Mouse (Mus musculus) retina, embryonic 14.5 days (tissue): ENCODE results near the gene Asic5.

Experiments used
- DNase-seq: peaks from one replicate; pipeline ENCODE4 v3.0.0-alpha.2; 2015; ENCODE audit warnings: low spot score

Asic5 gene

GRCm38 (mm10) chr3:81981990-81982389 is at the start of gene Asic5:
Asic5 (plus strand) TSS chr3:81982290.
- no peak for DNase-seq

DNA sequence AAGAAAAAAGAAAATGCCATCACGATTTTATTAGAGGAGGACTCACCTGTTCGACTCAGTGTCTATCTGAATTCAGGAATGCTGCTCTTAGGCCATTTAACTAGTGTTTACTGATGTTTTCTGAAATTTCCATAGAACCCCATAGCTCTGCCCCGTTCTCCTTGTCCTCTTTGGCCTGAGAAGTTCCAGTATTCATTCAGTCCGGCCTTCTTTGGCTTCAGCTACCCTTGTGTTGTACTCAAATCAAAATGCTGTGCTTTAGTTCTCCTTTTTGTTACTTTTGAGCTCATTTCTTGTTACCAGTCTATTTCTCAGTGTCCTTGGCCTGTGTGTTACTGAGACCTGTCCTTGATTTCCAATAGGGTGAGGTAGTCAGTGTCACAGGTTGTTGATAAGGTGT is 48.7 kb upstream of the Asic5 start:
- DNase-seq = no peak

DNA sequence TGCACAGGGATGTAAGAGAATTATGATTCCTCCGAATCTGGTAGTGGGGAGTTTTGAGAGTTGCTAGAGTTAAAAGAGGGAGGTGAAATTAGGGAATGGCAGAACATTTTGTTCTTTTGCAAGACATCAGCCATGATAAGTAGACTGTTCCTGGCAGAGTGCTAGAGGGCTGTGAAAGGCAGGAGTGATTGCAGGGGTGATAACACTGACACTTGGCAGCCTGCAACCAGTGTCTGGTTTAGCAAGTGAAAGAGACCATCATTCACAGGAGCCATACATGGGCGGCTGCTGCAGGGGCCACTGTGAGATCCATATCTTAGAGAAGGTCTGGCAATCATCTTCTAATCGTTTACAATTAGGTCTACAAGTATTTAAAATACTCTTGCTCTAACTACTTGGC is 43.2 kb upstream of the Asic5 start:
- no peak for DNase-seq

GRCm38 (mm10) chr3:81942341-81942740 is 39.7 kb upstream of the Asic5 start:
- no peak for DNase-seq

- DNase-seq = no peak
Measured at GRCm38 (mm10) chr3:81943097-81943496, 39.0 kb upstream of the Asic5 start.

- no peak for DNase-seq
Measured at GRCm38 (mm10) chr3:81944851-81945393, 37.2 kb upstream of the Asic5 start.

- no peak for DNase-seq
Measured at GRCm38 (mm10) chr3:81949048-81949447, 33.0 kb upstream of the Asic5 start.

GRCm38 (mm10) chr3:81951785-81952184 is 30.3 kb upstream of the Asic5 start:
- no peak for DNase-seq

GRCm38 (mm10) chr3:81957484-81957883 is 24.6 kb upstream of the Asic5 start:
- no peak for DNase-seq

GRCm38 (mm10) chr3:81961336-81961735 is 20.8 kb upstream of the Asic5 start:
- no peak for DNase-seq

GRCm38 (mm10) chr3:81963768-81964167 is 18.3 kb upstream of the Asic5 start:
- DNase-seq = no peak

DNA sequence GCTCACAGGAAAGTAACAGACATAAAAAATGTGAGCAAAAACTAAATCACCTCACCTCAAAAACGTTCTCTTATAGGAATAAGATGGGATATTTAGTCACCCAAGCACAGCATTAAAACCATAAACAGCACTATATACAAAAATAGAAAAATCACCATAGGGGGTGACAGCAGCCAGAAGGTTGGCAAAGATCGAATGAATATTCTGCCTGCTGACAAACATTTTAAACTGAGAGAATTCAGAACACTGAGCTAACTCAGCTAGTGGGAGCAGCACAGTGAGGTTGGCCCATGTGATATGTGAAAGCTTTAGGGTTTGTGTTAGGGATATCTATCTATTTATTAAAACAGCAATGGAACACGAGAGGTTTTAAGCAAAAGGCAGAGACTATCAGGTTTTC is 17.5 kb upstream of the Asic5 start:
- no peak for DNase-seq

- DNase-seq = no peak
Measured at GRCm38 (mm10) chr3:81975607-81976006, 6.5 kb upstream of the Asic5 start.

GRCm38 (mm10) chr3:81976102-81976501 is 6.0 kb upstream of the Asic5 start, which contains the start of gene Tdo2:
Tdo2 (minus strand) TSS chr3:81976202.
- no peak for DNase-seq

DNA sequence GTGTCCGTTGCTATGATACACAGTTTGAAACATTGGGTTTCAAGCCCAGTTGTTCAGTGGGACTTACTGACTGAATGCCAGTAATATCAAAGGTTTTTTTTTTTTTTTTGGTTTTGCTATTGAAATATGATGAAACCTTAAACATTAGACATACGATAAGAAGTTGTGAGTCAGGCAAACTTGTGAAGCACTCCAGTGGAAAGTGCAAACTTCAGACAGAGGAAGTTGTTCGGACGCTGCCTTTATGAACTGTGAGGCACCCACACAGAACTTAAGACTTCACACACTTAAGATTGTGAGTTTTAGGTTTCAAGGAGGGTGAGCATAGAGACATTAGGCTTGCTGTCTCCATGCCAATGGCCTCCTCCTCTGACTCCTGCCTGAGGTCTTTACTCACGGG is 514 bp upstream of the Asic5 start:
- no peak for DNase-seq

- no peak for DNase-seq
Measured at GRCm38 (mm10) chr3:81983120-81983895, 1.2 kb downstream of the Asic5 start.

DNA sequence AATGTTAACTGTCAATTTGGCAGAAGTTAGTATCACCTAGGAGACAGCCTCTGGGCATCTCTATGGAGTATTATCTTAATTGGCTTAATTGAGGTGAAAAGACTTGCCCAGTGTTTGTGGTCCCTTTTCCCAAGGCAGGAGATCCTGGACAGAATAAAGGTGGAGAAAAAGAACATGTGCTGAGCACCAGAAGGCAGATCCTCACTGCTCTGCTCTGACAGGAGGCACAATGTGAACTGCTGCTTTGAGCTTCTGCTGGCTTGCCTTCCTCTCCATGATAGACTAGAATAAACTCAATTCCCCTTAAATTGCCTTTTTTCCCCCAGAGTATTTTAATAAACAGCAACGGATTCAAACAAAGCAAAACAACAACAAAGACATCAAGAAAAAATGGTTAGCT is 3.0 kb downstream of the Asic5 start:
- DNase-seq = no peak

DNA sequence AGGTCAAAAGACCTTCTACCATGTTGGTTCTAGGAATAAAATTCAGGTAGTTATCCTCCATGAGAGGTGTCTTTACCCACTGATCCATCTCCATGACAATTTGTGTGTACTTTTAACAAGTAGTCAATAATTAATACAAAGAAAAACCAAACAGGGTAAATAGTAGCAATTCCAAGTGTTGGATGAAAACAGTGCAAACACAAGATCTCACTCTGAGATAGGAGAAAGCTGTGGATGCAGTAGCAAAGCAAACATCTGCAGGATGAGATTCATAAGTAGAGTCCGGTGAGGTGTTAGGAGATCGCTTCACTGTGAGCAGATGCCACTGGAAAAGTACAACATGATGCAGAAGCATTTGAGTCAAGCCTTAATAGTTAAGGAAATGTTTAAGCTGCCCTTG is 4.0 kb downstream of the Asic5 start:
- DNase-seq = no peak

- DNase-seq = no peak
Measured at GRCm38 (mm10) chr3:81987628-81988027, 5.5 kb downstream of the Asic5 start.

DNA sequence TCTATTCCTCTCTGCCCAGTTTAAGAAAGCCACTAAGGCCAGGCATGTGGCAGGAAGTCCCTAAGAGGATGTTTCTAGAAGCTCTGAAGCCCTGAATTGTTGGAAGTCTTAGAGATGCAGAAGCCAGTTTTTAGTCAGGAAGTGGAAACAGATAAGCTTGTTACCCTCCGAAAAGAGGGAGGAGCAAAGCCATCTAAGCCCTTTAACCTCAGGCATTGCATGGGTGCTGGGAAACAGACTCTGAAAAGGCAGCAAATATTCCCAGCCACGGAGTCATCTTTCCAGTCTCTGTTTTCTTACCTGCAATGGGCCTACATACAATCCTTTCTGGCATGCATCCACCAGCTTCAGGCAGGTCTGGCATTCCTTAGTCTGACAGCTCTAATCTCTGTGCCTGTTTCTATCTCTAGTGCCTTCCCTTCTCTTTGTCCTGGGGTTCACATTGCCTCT is 7.6 kb downstream of the Asic5 start:
- DNase-seq = no peak

DNA sequence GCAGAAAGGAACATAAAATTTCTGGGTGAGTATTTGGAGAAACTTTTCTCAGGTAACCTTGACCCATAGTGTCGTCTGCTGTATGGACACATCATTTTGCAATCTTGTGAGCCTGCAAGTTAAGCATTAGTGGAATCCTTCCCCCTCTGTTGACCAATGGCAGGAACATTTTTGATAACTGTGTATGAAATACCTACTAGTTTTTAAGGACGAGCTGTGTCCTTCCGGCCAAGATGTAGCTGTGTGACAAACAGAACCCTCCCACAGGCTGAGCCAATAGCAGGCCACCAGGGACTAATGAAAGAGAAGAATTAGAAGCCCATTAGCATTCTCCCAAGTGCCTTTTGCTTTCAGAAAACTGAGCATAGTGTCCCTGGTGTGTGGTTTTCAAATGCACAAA is 8.4 kb downstream of the Asic5 start:
- DNase-seq = no peak

DNA sequence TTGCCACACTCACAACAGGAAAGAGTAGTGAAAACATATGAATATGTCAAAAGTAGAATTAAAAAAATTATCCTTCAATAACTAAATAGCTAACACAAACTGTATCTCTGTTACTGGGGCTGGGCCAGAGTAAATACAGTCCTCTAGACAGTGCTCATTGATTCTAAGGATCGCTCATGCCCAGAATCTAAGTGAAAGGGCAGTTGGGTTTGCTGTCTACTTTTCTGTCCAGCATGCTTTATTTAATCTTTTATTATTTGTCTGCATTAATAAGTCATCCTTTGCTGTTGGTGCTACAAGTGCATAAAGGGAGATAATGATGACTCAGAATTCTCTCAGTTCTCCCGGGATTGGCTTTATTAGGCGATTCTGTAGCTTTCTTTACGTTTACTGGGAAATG is 13.3 kb downstream of the Asic5 start:
- no peak for DNase-seq

DNA sequence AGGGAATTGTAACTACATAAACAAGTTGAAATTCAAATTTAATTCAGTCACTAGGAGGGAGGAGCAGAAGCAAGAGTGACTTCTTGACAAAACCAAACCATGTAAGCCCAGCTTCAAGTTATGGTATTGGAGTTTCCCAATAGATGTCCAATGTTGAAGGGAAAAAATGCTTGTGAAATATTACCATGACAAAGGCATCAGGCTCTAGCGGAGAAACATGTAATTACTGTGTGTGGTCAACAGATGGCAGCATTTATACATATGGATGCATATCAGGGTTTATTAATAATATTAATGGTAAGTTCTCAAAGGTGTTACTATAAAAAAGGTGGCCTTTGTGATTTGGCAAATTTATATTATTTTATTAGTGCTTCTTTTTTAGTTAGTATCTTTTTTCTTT is 13.9 kb downstream of the Asic5 start:
- DNase-seq = peak; percentile 84

GRCm38 (mm10) chr3:82007002-82007401 is 24.9 kb downstream of the Asic5 start:
- DNase-seq = no peak
